Comparison of ENCODE assay signal across 8 mouse cellular contexts in genomic region chr5:101663621-101664422, GRCm38 (mm10). TPM values are rescaled to one million over a fixed set of nuclear protein-coding genes. Genes with fewer than 3 reads are reported as not detected.
DNase-seq lines count a peak whose midpoint lies in the region; ATAC-seq and TF ChIP-seq lines count a peak whose summit lies in the region.

No protein-coding gene starts in this region.

- WGBS in heart, embryonic 14.5 days: under 1% methylated on average over 80 of the region's 94 CpGs
- WGBS in liver, embryonic 13.5 days (ENCODE audit: insufficient replicate concordance): 2% methylated on average over 76 of the region's 94 CpGs

- no peak overlapping the region for H3K27ac ChIP-seq in gastrocnemius, adult 2 months
- no peak overlapping the region for H3K27ac ChIP-seq in heart, embryonic 14.5 days (replicated peaks in 1 of 2; ENCODE audit: control insufficient read depth in 1 of 2, insufficient read depth in 1 of 2, low read depth in 2 of 2, low read length in 2 of 2)
- no peak overlapping the region for H3K27ac ChIP-seq in liver, embryonic 13.5 days

- peaks cover 97% of the 10 kb centered on the region for H3K27me3 ChIP-seq in E14TG2a.4 (ENCODE audit: insufficient read depth, low read length)
- H3K27me3 ChIP-seq in heart, embryonic 14.5 days (ENCODE audit: control insufficient read depth, insufficient read depth, low read length): peaks cover 99% of the 10 kb centered on the region
- peaks cover 100% of the 10 kb centered on the region for H3K27me3 ChIP-seq in liver, embryonic 13.5 days

- ATAC-seq in heart, embryonic 14.5 days (ENCODE audit: insufficient number of reproducible peaks, insufficient read depth, low FRiP score, low read depth): no peak
- ATAC-seq in liver, embryonic 13.5 days (ENCODE audit: low read depth): no peak

- no peak for TF ChIP-seq CTCF in gastrocnemius, adult 2 months (IDR thresholded peaks at IDR 0.05)
- TF ChIP-seq CTCF in E14TG2a.4 (conservative IDR thresholded peaks at IDR 0.05; ENCODE audit: low read length): no peak

- no peaks in the 10 kb centered on the region for H3K36me3 ChIP-seq in E14TG2a.4 (ENCODE audit: insufficient read depth, low read length)
- H3K36me3 ChIP-seq in heart, embryonic 14.5 days (ENCODE audit: control insufficient read depth, insufficient read depth, low read length): no peaks in the 10 kb centered on the region
- H3K36me3 ChIP-seq in liver, embryonic 13.5 days: no peaks in the 10 kb centered on the region

- peak overlapping the region; percentile 74 for H3K4me2 ChIP-seq in heart, embryonic 14.5 days (ENCODE audit: low read length)
- peak overlapping the region; percentile 59 for H3K4me2 ChIP-seq in liver, embryonic 13.5 days

- peak overlapping the region; percentile 68 for H3K4me3 ChIP-seq in gastrocnemius, adult 2 months
- peak overlapping the region; percentile 77 for H3K4me3 ChIP-seq in E14TG2a.4 (replicated peaks; ENCODE audit: low read length)
- peak overlapping the region; percentile 39 to 45 for H3K4me3 ChIP-seq in heart, embryonic 14.5 days (ENCODE audit: control insufficient read depth in 1 of 2, insufficient read depth in 1 of 2, low read depth in 1 of 2, low read length in 2 of 2)
- H3K4me3 ChIP-seq in liver, embryonic 13.5 days (replicated peaks): peak overlapping the region; percentile 40

- H3K9me3 ChIP-seq in E14TG2a.4 (ENCODE audit: low read length): no peaks in the 10 kb centered on the region
- no peaks in the 10 kb centered on the region for H3K9me3 ChIP-seq in heart, embryonic 14.5 days (ENCODE audit: control insufficient read depth, low read length)
- no peaks in the 10 kb centered on the region for H3K9me3 ChIP-seq in liver, embryonic 13.5 days (replicated peaks)

- H3K4me1 ChIP-seq in E14TG2a.4 (replicated peaks; ENCODE audit: low read depth, low read length): peaks cover 40% of the 10 kb centered on the region
- H3K4me1 ChIP-seq in heart, embryonic 14.5 days (ENCODE audit: control insufficient read depth in 2 of 2, insufficient read depth in 2 of 2, low read length in 2 of 2): peaks cover 3 to 24% of the 10 kb centered on the region in 2 experiments; a peak in 3 of 4 replicates
- H3K4me1 ChIP-seq in liver, embryonic 13.5 days (replicated peaks): peaks cover 21% of the 10 kb centered on the region

- no peak for DNase-seq in gastrocnemius, adult 2 months
- DNase-seq in gastrocnemius, adult 8-10 months (ENCODE audit: low spot score in 2 of 2): no peak
- no peak for DNase-seq in liver, embryonic 13.5 days
- no peak for DNase-seq in frontal cortex, postnatal 36 days (ENCODE audit: low spot score in 2 of 2)
- no peak for DNase-seq in thymus, adult 18-20 months
- DNase-seq in right cerebral cortex, postnatal 36 days (ENCODE audit: low spot score in 2 of 2): no peak

- intact Hi-C loops in gastrocnemius, adult 2 months (cut with DNase I): no loop called here

- H3K9ac ChIP-seq in heart, embryonic 14.5 days (ENCODE audit: low read length): no peak overlapping the region
- no peak overlapping the region for H3K9ac ChIP-seq in liver, embryonic 13.5 days

RNA-seq across cellular contexts. Expression of gene Nkx6-1, which starts 1.0 kb away (rescaled TPM):
- not detected for total RNA-seq in gastrocnemius, adult 2 months (2021)
- total RNA-seq in gastrocnemius, adult 8-10 months (2022): not detected
- polyA plus RNA-seq in heart, embryonic 14.5 days (2014; fragmentation: Nextera tagmentation; extraction: Ambion mirVana): 0.05 TPM in 1 of 2 replicates, not detected in the other
- polyA plus RNA-seq in liver, embryonic 13.5 days (2015; fragmentation: Nextera tagmentation; extraction: Ambion mirVana): 0.06 TPM in 1 of 2 replicates, not detected in the other
